Mouse (Mus musculus) midbrain, embryonic 11.5 days (tissue): ENCODE measurements at regions not wholly inside any gene's neighbourhood (a gene's known extent, or its start where the extent isn't known, plus 50 kb on each side); places are given as distances from the start of the nearest gene placed in this dataset.

Source experiments
- ATAC-seq: fragments of 200-750 bp; cut with Nextera tagmentation; 2 replicates; pipeline ENCODE4 v1.8.0; 2017; ENCODE audit warnings: moderate TSS enrichment, moderate library complexity; ENCODE audit not compliant: low FRiP score
- DNase-seq: peaks from one replicate; pipeline ENCODE4 v3.0.0; 2015; ENCODE audit warnings: low spot score; ENCODE audit errors: missing footprints
- H3K27ac ChIP-seq: fragments of 300-500 bp; sonication (generic); 2 replicates; pipeline ENCODE4 v1.5.1; 2014; ENCODE audit warnings: low read depth, low read length
- H3K27me3 ChIP-seq: fragments of 300-500 bp; sonication (generic); 2 replicates; pipeline ENCODE4 v1.6.1; 2014; ENCODE audit warnings: mild to moderate bottlenecking, low read length, moderate library complexity, mixed read lengths; ENCODE audit not compliant: control insufficient read depth, insufficient read depth
- H3K36me3 ChIP-seq: fragments of 300-500 bp; sonication (generic); 2 replicates; pipeline ENCODE4 v1.6.1; 2014; ENCODE audit warnings: mild to moderate bottlenecking, low read length, moderate library complexity, mixed read lengths; ENCODE audit not compliant: control insufficient read depth, insufficient read depth
- H3K4me1 ChIP-seq: fragments of 300-500 bp; sonication (generic); 2 replicates; pipeline ENCODE4 v1.6.1; 2014; ENCODE audit warnings: low read length; ENCODE audit not compliant: control insufficient read depth, insufficient read depth
- H3K4me2 ChIP-seq: fragments of 300-500 bp; sonication (generic); 2 replicates; pipeline ENCODE4 v1.6.1; 2014; ENCODE audit warnings: mild to moderate bottlenecking, moderate library complexity
- H3K4me3 ChIP-seq: fragments of 300-500 bp; sonication (generic); 2 replicates; pipeline ENCODE4 v1.5.1; 2014; ENCODE audit warnings: low read depth, low read length
- H3K9ac ChIP-seq: fragments of 300-500 bp; sonication (generic); 2 replicates; pipeline ENCODE4 v1.6.1; 2014; ENCODE audit warnings: low read length
- H3K9me3 ChIP-seq: fragments of 300-500 bp; sonication (generic); 2 replicates; pipeline ENCODE4 v1.6.1; 2016; ENCODE audit warnings: low read length; ENCODE audit not compliant: control insufficient read depth
- WGBS: fragments of 180-500 bp; shearing (Covaris S2); extraction: QIAGEN DNeasy Blood & Tissue Kit; methylation state at CpG from one replicate; pipeline ENCODE4 v1.1.7; 2014; 5-methylcytosine and 5-hydroxymethylcytosine counted together

DNA sequence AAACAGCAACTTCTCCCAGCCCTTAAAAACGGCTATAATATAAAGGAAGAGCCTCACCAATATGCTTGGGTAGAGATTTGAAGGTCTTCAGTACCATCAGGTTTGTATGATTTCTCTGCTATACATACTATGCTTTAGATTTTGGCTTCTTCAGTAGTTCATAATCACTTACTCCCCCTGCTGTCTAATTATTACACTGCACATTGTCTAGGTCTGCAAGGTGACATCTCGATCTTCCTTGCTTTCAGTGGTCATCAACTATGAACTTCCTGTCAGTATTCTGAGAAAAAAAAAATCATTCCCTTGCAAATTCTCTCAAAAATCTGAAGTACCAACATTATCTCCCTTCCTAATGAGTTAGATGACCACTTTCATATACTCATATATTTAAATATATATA, 225.4 kb upstream of the Galnt5 start:
- WGBS, result 76% methylated on average over 2 of the region's 2 CpGs
- Histone ChIP-seq H3K36me3 (no peaks in the 10 kb centered on the region), H3K27me3 (no peaks in the 10 kb centered on the region), H3K4me3 (no peak overlapping the region), H3K9me3 (no peaks in the 10 kb centered on the region), H3K27ac (no peak overlapping the region), H3K4me2 (no peak overlapping the region), H3K4me1 (no peaks in the 10 kb centered on the region), H3K9ac (no peak overlapping the region)
- DNase-seq (peak; percentile 72), ATAC-seq (no peak)

DNA sequence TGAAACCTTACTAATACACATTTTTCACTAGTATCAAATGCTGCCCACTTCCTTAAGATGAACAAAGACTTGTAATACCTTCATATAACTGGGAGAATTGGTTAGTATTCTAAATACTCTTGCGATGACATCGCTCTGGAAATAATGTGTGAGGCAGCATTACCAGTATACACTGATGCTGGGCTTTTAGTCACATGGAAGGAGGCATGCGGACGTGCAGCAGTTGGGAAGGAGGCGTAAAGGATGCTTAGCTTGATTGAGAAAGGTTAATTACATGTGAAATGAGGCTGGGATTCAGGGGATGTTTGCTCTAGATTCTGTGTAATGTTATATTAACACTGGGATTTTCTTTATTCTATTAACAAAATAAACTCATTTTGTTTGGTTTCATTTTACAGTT, 221.5 kb upstream of the Galnt5 start:
- Histone ChIP-seq H3K9me3 (no peaks in the 10 kb centered on the region), H3K4me1 (no peaks in the 10 kb centered on the region), H3K4me2 (no peak overlapping the region), H3K27ac (no peak overlapping the region), H3K4me3 (no peak overlapping the region), H3K36me3 (no peaks in the 10 kb centered on the region), H3K9ac (no peak overlapping the region), H3K27me3 (no peaks in the 10 kb centered on the region)
- peak; percentile 23 for DNase-seq
- 83% methylated on average over 5 of the region's 5 CpGs for WGBS
- no peak for ATAC-seq

- ATAC-seq (no peak), DNase-seq (no peak)
- WGBS, result 92% methylated on average over 1 of the region's 1 CpGs
- Histone ChIP-seq H3K4me1 (no peaks in the 10 kb centered on the region), H3K9ac (no peak overlapping the region), H3K27me3 (no peaks in the 10 kb centered on the region), H3K9me3 (no peaks in the 10 kb centered on the region), H3K27ac (no peak overlapping the region), H3K4me3 (no peak overlapping the region), H3K36me3 (no peaks in the 10 kb centered on the region), H3K4me2 (no peak overlapping the region)
Observed at GRCm38 (mm10) chr2:57780836-57781235, 216.8 kb upstream of the Galnt5 start.

DNA sequence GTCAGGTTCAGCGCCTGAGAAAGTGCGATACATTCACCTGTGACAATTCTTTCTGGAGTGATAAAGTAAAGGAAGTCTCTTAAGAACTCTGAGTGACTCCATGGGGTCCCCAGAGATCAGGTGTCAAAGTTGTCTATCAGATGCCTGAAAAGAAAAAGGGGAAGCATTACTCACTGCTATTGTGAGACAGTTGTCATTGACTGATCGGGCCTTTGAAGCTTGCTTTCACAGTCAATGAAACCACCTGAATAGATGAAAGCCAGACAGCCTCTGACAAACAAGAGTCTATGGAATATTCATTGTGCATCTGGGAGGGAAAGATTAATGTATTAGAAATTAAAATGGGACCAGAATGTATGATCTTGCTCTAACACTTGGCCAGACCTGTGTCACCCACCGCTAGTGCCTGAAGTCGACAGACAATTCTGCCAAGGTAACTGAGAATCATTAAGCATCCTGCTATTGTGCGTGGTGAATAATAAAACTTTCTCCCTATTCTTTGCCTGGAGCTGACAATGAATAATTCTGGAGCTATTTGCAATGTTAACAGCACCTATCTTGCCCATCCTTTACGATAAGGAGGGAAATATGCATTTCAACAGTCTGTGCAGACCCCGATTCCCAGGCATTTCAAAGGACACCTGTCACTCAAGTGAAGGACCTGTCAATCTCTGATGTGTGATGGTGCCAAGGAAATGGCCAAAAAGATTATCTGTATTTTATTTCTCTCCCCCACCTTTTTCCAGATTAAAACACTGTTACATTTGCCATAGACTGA, 204.0 kb upstream of the Galnt5 start:
- Histone ChIP-seq H3K36me3 (no peaks in the 10 kb centered on the region), H3K27ac (no peak overlapping the region), H3K27me3 (no peaks in the 10 kb centered on the region), H3K9me3 (no peaks in the 10 kb centered on the region), H3K4me2 (no peak overlapping the region), H3K4me1 (no peaks in the 10 kb centered on the region), H3K9ac (no peak overlapping the region), H3K4me3 (no peak overlapping the region)
- no peak for ATAC-seq
- DNase-seq, result no peak
- 78% methylated on average over 8 of the region's 8 CpGs for WGBS

- H3K9me3 ChIP-seq, result no peaks in the 10 kb centered on the region
- ATAC-seq (no peak), DNase-seq (peak; percentile 45)
- H3K4me3 ChIP-seq, result no peak overlapping the region
- no peaks in the 10 kb centered on the region for H3K27me3 ChIP-seq
- H3K4me2 ChIP-seq, result no peak overlapping the region
- H3K9ac ChIP-seq, result no peak overlapping the region
- H3K27ac ChIP-seq, result no peak overlapping the region
- no peaks in the 10 kb centered on the region for H3K4me1 ChIP-seq
- H3K36me3 ChIP-seq, result no peaks in the 10 kb centered on the region
- 81% methylated on average over 2 of the region's 2 CpGs for WGBS
Observed at GRCm38 (mm10) chr2:57799279-57799678, 198.4 kb upstream of the Galnt5 start.

GRCm38 (mm10) chr2:57807911-57808310, 189.8 kb upstream of the Galnt5 start:
- no peak overlapping the region for H3K27ac ChIP-seq
- no peaks in the 10 kb centered on the region for H3K4me1 ChIP-seq
- no peak overlapping the region for H3K4me3 ChIP-seq
- ATAC-seq, result no peak
- 62% methylated on average over 1 of the region's 1 CpGs for WGBS
- H3K4me2 ChIP-seq, result no peak overlapping the region
- no peak overlapping the region for H3K9ac ChIP-seq
- no peaks in the 10 kb centered on the region for H3K27me3 ChIP-seq
- no peak for DNase-seq
- H3K36me3 ChIP-seq, result no peaks in the 10 kb centered on the region
- H3K9me3 ChIP-seq, result no peaks in the 10 kb centered on the region

DNA sequence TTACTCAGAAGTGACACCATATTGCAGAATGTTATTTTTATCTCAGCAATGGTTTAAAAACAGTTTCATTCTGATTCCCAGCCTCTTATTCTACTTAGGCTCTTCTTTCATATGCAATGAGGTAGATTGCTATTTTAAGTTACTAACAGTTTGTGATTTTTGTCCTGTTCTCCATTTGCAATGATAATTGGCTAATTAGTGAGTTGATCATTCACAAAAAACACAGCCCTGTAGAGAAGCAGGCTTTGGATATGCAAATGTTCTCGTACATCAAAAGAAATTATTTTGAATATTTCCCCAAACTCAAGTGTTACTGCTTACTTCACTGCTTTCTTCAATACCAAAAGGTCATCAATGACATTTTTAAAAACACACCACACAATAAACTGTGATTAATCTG, 184.7 kb upstream of the Galnt5 start:
- no peaks in the 10 kb centered on the region for H3K9me3 ChIP-seq
- no peak overlapping the region for H3K27ac ChIP-seq
- H3K4me1 ChIP-seq, result no peaks in the 10 kb centered on the region
- 80% methylated on average over 1 of the region's 1 CpGs for WGBS
- no peaks in the 10 kb centered on the region for H3K27me3 ChIP-seq
- no peak overlapping the region for H3K9ac ChIP-seq
- DNase-seq (no peak), ATAC-seq (no peak)
- no peak overlapping the region for H3K4me2 ChIP-seq
- no peak overlapping the region for H3K4me3 ChIP-seq
- H3K36me3 ChIP-seq, result no peaks in the 10 kb centered on the region

DNA sequence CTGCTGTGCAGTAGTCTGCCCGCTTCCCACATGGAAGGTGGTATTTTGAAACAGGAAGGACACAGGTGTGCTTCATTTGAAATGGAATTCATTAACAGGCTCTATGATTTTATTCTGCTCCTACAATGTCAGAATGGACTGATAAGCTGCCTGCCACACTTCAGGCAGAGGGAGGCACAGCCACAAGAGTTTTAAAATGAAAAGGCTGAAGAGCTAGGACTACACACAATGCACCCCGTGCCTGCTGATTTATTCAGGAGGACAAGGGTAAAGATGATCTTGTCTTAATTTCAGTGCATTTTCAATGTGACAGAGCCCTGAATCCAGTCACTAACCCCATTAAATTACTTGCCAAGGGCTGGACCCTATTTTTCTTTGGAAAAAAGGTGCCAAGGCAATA, 177.3 kb upstream of the Galnt5 start:
- Histone ChIP-seq H3K4me3 (no peak overlapping the region), H3K9ac (no peak overlapping the region), H3K9me3 (no peaks in the 10 kb centered on the region), H3K27me3 (no peaks in the 10 kb centered on the region), H3K27ac (no peak overlapping the region), H3K4me1 (no peaks in the 10 kb centered on the region), H3K4me2 (no peak overlapping the region), H3K36me3 (no peaks in the 10 kb centered on the region)
- no peak for ATAC-seq
- WGBS, result 77% methylated on average over 2 of the region's 2 CpGs
- no peak for DNase-seq

DNA sequence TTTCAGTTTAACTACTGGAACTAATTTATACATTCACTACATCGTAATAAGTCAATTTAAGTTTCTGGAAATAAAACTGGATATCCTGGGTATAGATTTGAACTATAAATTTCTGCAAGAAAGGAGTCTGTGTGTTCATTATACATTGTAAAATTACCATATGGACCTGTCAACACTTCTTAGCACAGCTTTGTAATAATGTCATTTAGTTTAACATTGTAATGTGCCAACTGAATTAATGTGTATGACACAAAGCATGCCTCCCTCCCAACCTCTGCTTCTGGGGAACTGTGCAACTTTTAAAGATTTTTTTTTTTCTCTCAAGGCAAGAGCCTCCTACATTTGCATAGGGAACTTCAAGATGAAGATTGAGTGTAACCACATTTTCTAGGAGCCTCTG, 176.8 kb upstream of the Galnt5 start:
- no peak overlapping the region for H3K27ac ChIP-seq
- DNase-seq (no peak), ATAC-seq (no peak)
- H3K27me3 ChIP-seq, result no peaks in the 10 kb centered on the region
- no peaks in the 10 kb centered on the region for H3K36me3 ChIP-seq
- 84% methylated on average over 1 of the region's 1 CpGs for WGBS
- no peak overlapping the region for H3K9ac ChIP-seq
- H3K4me2 ChIP-seq, result no peak overlapping the region
- H3K9me3 ChIP-seq, result no peaks in the 10 kb centered on the region
- H3K4me1 ChIP-seq, result no peaks in the 10 kb centered on the region
- no peak overlapping the region for H3K4me3 ChIP-seq
